Mouse (Mus musculus) inflammation-experienced regulatory T-cells, adult 6 months (primary cell): ENCODE data around the gene Vegfc. TPM values are rescaled to one million over a fixed set of nuclear protein-coding genes. Genes with fewer than 3 reads are reported as not detected.

Source experiments
- ATAC-seq: one replicate; pipeline ENCODE4 v1.8.0; 2017
- polyA plus RNA-seq, 3 experiments: library from polyadenylated mRNA; unstranded; fragments of 100-300 nt; shearing (Covaris generic); gene quantifications; one replicate each; pipeline ENCODE4 v1.2.1; 2017

Gene Vegfc
- polyA plus RNA-seq, 3 experiments from 2014 or later, result 0.13 to 0.29 TPM; not detected in 1

GRCm38 (mm10) chr8:54216250-54216649 lies 138.8 kb downstream of the Vegfc start:
- ATAC-seq, result no peak

DNA sequence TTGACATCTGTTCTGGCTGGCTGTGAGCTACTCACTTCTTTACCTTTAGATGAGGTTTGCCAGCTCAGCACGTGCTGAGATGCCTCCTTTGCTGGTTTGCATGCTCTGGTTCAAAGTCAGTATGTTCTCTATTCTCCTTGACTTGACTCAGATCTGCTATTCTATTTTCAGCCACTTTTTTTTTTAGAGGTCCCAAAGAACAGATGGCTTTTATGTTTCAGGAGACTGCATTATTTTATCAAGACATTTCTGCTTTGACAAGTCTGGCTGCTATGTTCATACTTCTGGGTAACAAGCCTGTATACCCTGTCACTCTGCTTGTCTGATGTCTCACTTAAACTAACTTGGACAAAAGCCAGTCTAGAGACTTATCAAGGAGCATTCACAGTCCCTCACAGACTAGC lies 151.4 kb downstream of the Vegfc start:
- no peak for ATAC-seq

DNA sequence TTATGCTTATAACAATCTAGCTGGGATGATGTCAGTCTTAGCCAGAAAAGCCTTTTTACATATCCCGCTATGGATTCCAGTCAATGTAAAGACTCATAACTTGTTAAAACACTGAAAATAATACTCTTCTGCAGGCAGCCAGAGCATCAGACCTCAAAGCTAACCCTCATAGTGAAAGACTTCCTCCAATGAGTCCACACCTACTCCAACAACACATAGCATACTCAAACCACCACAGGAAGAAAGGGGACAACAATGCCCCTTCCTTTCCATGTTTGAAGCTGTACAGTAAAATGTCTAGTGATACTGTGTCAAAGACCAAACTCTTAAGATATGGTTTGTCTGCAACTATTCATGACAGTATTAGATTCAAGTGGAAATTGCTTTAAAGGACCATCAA lies 153.2 kb downstream of the Vegfc start:
- no peak for ATAC-seq

DNA sequence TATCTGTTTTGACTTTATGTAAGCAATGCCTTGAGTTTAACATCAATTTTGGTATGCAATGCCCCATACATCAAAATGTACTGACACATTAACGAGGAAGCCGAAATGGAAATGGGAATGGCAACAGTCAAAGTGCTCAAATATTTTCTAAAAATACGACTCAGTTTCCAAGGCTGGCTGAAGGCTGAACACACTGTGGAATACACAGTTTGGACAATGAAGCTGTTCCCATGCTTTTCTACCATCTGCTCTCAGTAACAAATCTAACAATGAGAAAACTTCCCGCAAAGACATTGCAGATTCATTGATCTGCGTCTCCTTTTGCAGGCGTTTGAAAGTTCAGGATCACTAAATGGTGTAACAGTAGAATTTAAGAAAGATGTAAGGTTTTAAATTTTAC lies 155.9 kb downstream of the Vegfc start:
- ATAC-seq, result no peak
